In the genomic region with DNA sequence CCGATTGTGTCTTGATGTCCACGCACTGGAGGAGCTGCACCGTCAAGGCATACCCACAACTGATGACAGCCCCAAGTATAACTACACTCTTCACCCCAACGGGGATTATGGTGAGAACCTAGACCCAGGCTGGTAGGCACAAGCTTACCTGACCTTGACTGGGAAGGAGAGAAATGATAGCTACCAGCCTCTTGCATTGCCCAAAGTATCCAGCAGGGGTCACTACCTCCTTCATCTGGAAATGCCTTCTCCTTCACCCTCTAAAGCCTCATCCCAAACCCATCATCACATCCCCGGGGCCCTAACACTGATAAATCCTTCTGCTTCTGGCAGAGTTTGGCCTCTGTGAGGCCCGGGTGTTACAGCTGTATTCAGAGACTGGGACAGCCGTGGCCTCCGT, we compare ENCODE assay signal across 9 mouse cellular contexts. TPM values are rescaled to one million over a fixed set of nuclear protein-coding genes. Genes with fewer than 3 reads are reported as not detected.
DNase-seq lines count a peak whose midpoint lies in the region; ATAC-seq and TF ChIP-seq lines count a peak whose summit lies in the region.
"Had no signal": no experiment of that assay in that cellular context is flagged by ENCODE, and none has a peak within 500 bp of the region (broad histone marks: within the 10 kb centered on the region; RNA-seq: fewer than 3 reads in every experiment).

No protein-coding gene starts in this region.

- TF ChIP-seq POLR2A in testis, adult 2 months (IDR thresholded peaks at IDR 0.05; ENCODE audit: control insufficient read depth, low read depth, low read length) = no peak

- H3K27me3 ChIP-seq in C2C12 (ENCODE audit: control insufficient read depth, insufficient read depth, insufficient read length) = no peaks in the 10 kb centered on the region
- no peaks in the 10 kb centered on the region for H3K27me3 ChIP-seq in liver, embryonic 13.5 days
- H3K27me3 ChIP-seq in neural tube, embryonic 12.5 days (replicated peaks) = no peaks in the 10 kb centered on the region
- no peaks in the 10 kb centered on the region for H3K27me3 ChIP-seq in testis, adult 2 months (ENCODE audit: control insufficient read depth, insufficient read depth, low read length)
- H3K27me3 ChIP-seq: embryonic facial prominence, embryonic 15.5 days had no signal

- no peak overlapping the region for H3K9ac ChIP-seq in liver, embryonic 13.5 days
- no peak overlapping the region for H3K9ac ChIP-seq in neural tube, embryonic 12.5 days
- H3K9ac ChIP-seq: embryonic facial prominence, embryonic 15.5 days had no signal

- 48% methylated on average over 8 of the region's 8 CpGs for WGBS in liver, embryonic 13.5 days (ENCODE audit: insufficient replicate concordance)
- 54% methylated on average over 8 of the region's 8 CpGs for WGBS in neural tube, embryonic 12.5 days

- no peak overlapping the region for H3ac ChIP-seq in C2C12 (ENCODE audit: control insufficient read depth, insufficient read length, low read depth)

- no peak overlapping the region for H3K4me2 ChIP-seq in liver, embryonic 13.5 days
- H3K4me2 ChIP-seq in neural tube, embryonic 12.5 days (replicated peaks) = no peak overlapping the region
- H3K4me2 ChIP-seq: embryonic facial prominence, embryonic 15.5 days had no signal

- no peaks in the 10 kb centered on the region for H3K36me3 ChIP-seq in C2C12 (ENCODE audit: control insufficient read depth, insufficient read depth)
- peaks cover 10% of the 10 kb centered on the region; the same call in 1 of the 2 replicates for H3K36me3 ChIP-seq in liver, embryonic 13.5 days
- H3K36me3 ChIP-seq in neural tube, embryonic 12.5 days = peaks cover 45% of the 10 kb centered on the region
- no peaks in the 10 kb centered on the region for H3K36me3 ChIP-seq in testis, adult 2 months (ENCODE audit: control insufficient read depth, insufficient read depth, low read length)

- peak; percentile 63 for DNase-seq in adrenal gland, adult 2 months
- peak; percentile 88 for DNase-seq in embryo, embryonic 10.5 days (ENCODE audit: low spot score)
- DNase-seq in kidney, postnatal 10 days = peak; percentile 85
- DNase-seq in liver, embryonic 13.5 days = peak; percentile 50

- no peak overlapping the region for H3K4me3 ChIP-seq in C2C12 (ENCODE audit: insufficient read depth, poor library complexity, severe bottlenecking)
- no peak overlapping the region for H3K4me3 ChIP-seq in liver, embryonic 13.5 days (replicated peaks)
- H3K4me3 ChIP-seq in neural tube, embryonic 12.5 days = no peak overlapping the region
- H3K4me3 ChIP-seq in testis, adult 2 months (ENCODE audit: control insufficient read depth, low read depth, low read length) = no peak overlapping the region
- H3K4me3 ChIP-seq: embryonic facial prominence, embryonic 15.5 days had no signal

- H3K27ac ChIP-seq in liver, embryonic 13.5 days = no peak overlapping the region
- H3K27ac ChIP-seq in neural tube, embryonic 12.5 days = no peak overlapping the region
- H3K27ac ChIP-seq in testis, adult 2 months (ENCODE audit: control insufficient read depth, insufficient read depth, low read depth, low read length) = no peak overlapping the region
- H3K27ac ChIP-seq: embryonic facial prominence, embryonic 15.5 days had no signal

- peak; percentile 30 for TF ChIP-seq CTCF in C2C12 (IDR thresholded peaks at IDR 0.05; ENCODE audit: control insufficient read depth, insufficient read depth, insufficient read length)
- TF ChIP-seq CTCF in testis, adult 2 months (IDR thresholded peaks at IDR 0.05; ENCODE audit: control insufficient read depth, insufficient read depth, insufficient replicate concordance, low read depth, low read length) = peak; percentile 38; the same call in 1 of the 2 replicates

- H3K79me3 ChIP-seq in C2C12 (ENCODE audit: low read depth) = no peaks in the 10 kb centered on the region

- H3K79me2 ChIP-seq in C2C12 (ENCODE audit: control insufficient read depth, insufficient read depth) = no peaks in the 10 kb centered on the region

- no peaks in the 10 kb centered on the region for H3K9me3 ChIP-seq in liver, embryonic 13.5 days (replicated peaks)
- no peaks in the 10 kb centered on the region for H3K9me3 ChIP-seq in neural tube, embryonic 12.5 days
- H3K9me3 ChIP-seq: embryonic facial prominence, embryonic 15.5 days had no signal

- H3K4me1 ChIP-seq in liver, embryonic 13.5 days (replicated peaks) = peaks cover 3% of the 10 kb centered on the region; the same call in 1 of the 2 replicates
- 0 out of 2 replicates have a peak, but pooled peaks cover 3% of the 10 kb centered on the region for H3K4me1 ChIP-seq in neural tube, embryonic 12.5 days
- H3K4me1 ChIP-seq in testis, adult 2 months (ENCODE audit: control insufficient read depth, insufficient read depth, low read length) = peaks cover 6% of the 10 kb centered on the region
- H3K4me1 ChIP-seq: embryonic facial prominence, embryonic 15.5 days had no signal

- ATAC-seq in granulocyte monocyte progenitor cell, adult 5-6 weeks (replicated peaks; ENCODE audit: poor library complexity, severe bottlenecking) = peak; percentile 75
- no peak for ATAC-seq in liver, embryonic 13.5 days (ENCODE audit: low read depth)
- peak; percentile 42 for ATAC-seq in neural tube, embryonic 12.5 days (ENCODE audit: low FRiP score, low read depth)

TF ChIP-seq in C2C12, 6 proteins besides CTCF, POLR2A, EP300 and RAD21:
- no peak for TF ChIP-seq MYOD1 (IDR thresholded peaks at IDR 0.05; ENCODE audit: control insufficient read depth, insufficient read length, low read depth)
- TF ChIP-seq USF1 (IDR thresholded peaks at IDR 0.05; ENCODE audit: low read depth) = no peak
- no peak for TF ChIP-seq MYOG (IDR thresholded peaks at IDR 0.05; ENCODE audit: control insufficient read depth, extremely low read depth, insufficient read length)
- TF ChIP-seq MAX (IDR thresholded peaks at IDR 0.05) = no peak
- TF ChIP-seq FOSL1 (IDR thresholded peaks at IDR 0.05; ENCODE audit: insufficient read depth, low read length, poor library complexity, severe bottlenecking) = no peak
- no peak for TF ChIP-seq CEBPB (IDR thresholded peaks at IDR 0.05; ENCODE audit: low read depth)

RNA-seq across cellular contexts. Expression of gene Tcte1, which starts 6.7 kb away (rescaled TPM):
- polyA plus RNA-seq in C2C12 (2012; fragmentation: generic; extraction: Trizol) = not detected
- total RNA-seq in adrenal gland, adult 2 months (2021) = not detected
- polyA plus RNA-seq in adrenal gland, adult 2 months (2012; rRNA removed) = not detected in 2 replicates
- total RNA-seq in granulocyte monocyte progenitor cell, adult 5-6 weeks (2014; fragmentation: Nextera tagmentation) = not detected in 2 replicates
- total RNA-seq in granulocyte monocyte progenitor cell, adult 5-6 weeks (2017) = not detected in 2 replicates
- polyA plus RNA-seq in liver, embryonic 13.5 days (2015; fragmentation: Nextera tagmentation; extraction: Ambion mirVana) = not detected in 2 replicates
- 1.9 TPM in 2 replicates for polyA plus RNA-seq in neural tube, embryonic 12.5 days (2016; fragmentation: Nextera tagmentation; extraction: Ambion mirVana)
- 261 and 281 TPM in 2 replicates for polyA plus RNA-seq in testis, adult 2 months (2012; rRNA removed)

RNA-seq across cellular contexts. Expression of gene Aars2, which starts 9.8 kb away (rescaled TPM):
- polyA plus RNA-seq in C2C12 (2012; fragmentation: generic; extraction: Trizol) = 14.3 TPM
- total RNA-seq in adrenal gland, adult 2 months (2021) = 10 to 100 TPM; 13.3 to 17.6 TPM
- polyA plus RNA-seq in adrenal gland, adult 2 months (2012; rRNA removed) = 22.7 and 23.3 TPM in 2 replicates
- total RNA-seq in granulocyte monocyte progenitor cell, adult 5-6 weeks (2014; fragmentation: Nextera tagmentation) = 5.5 and 7.3 TPM in 2 replicates
- total RNA-seq in granulocyte monocyte progenitor cell, adult 5-6 weeks (2017) = 8.3 and 12.1 TPM in 2 replicates
- polyA plus RNA-seq in liver, embryonic 13.5 days (2015; fragmentation: Nextera tagmentation; extraction: Ambion mirVana) = 8.6 and 9.4 TPM in 2 replicates
- polyA plus RNA-seq in neural tube, embryonic 12.5 days (2016; fragmentation: Nextera tagmentation; extraction: Ambion mirVana) = 23.6 and 25.4 TPM in 2 replicates
- polyA plus RNA-seq in testis, adult 2 months (2012; rRNA removed) = 19.3 and 23.4 TPM in 2 replicates

RNA-seq across cellular contexts. Expression of gene Tmem151b, which starts 33.0 kb away (rescaled TPM):
- 1.2 TPM for polyA plus RNA-seq in C2C12 (2012; fragmentation: generic; extraction: Trizol)
- under 1 TPM; 0.06 to 0.17 TPM for total RNA-seq in adrenal gland, adult 2 months (2021)
- polyA plus RNA-seq in adrenal gland, adult 2 months (2012; rRNA removed) = 0.09 and 0.74 TPM in 2 replicates
- not detected in 2 replicates for total RNA-seq in granulocyte monocyte progenitor cell, adult 5-6 weeks (2014; fragmentation: Nextera tagmentation)
- total RNA-seq in granulocyte monocyte progenitor cell, adult 5-6 weeks (2017) = not detected in 2 replicates
- polyA plus RNA-seq in liver, embryonic 13.5 days (2015; fragmentation: Nextera tagmentation; extraction: Ambion mirVana) = 0.14 and 0.17 TPM in 2 replicates
- 10.5 and 13.1 TPM in 2 replicates for polyA plus RNA-seq in neural tube, embryonic 12.5 days (2016; fragmentation: Nextera tagmentation; extraction: Ambion mirVana)
- polyA plus RNA-seq in testis, adult 2 months (2012; rRNA removed) = 0.35 and 0.37 TPM in 2 replicates

RNA-seq across cellular contexts. Expression of gene Nfkbie, which starts 39.0 kb away (rescaled TPM):
- polyA plus RNA-seq in C2C12 (2012; fragmentation: generic; extraction: Trizol) = 5.3 TPM
- total RNA-seq in adrenal gland, adult 2 months (2021) = 1 to 10 TPM; 3.0 to 5.6 TPM
- 5.2 and 6.4 TPM in 2 replicates for polyA plus RNA-seq in adrenal gland, adult 2 months (2012; rRNA removed)
- 4.6 and 7.8 TPM in 2 replicates for total RNA-seq in granulocyte monocyte progenitor cell, adult 5-6 weeks (2014; fragmentation: Nextera tagmentation)
- 4.9 and 6.0 TPM in 2 replicates for total RNA-seq in granulocyte monocyte progenitor cell, adult 5-6 weeks (2017)
- 1.4 and 1.6 TPM in 2 replicates for polyA plus RNA-seq in liver, embryonic 13.5 days (2015; fragmentation: Nextera tagmentation; extraction: Ambion mirVana)
- polyA plus RNA-seq in neural tube, embryonic 12.5 days (2016; fragmentation: Nextera tagmentation; extraction: Ambion mirVana) = 7.4 and 7.5 TPM in 2 replicates
- 0.83 and 0.95 TPM in 2 replicates for polyA plus RNA-seq in testis, adult 2 months (2012; rRNA removed)

RNA-seq across cellular contexts. Expression of gene Spats1, which starts 41.3 kb away (rescaled TPM):
- 0.11 TPM for polyA plus RNA-seq in C2C12 (2012; fragmentation: generic; extraction: Trizol)
- not detected for total RNA-seq in adrenal gland, adult 2 months (2021)
- 0.08 TPM in 1 of 2 replicates, not detected in the other for polyA plus RNA-seq in adrenal gland, adult 2 months (2012; rRNA removed)
- not detected in 2 replicates for total RNA-seq in granulocyte monocyte progenitor cell, adult 5-6 weeks (2014; fragmentation: Nextera tagmentation)
- 0.10 TPM in 1 of 2 replicates, not detected in the other for total RNA-seq in granulocyte monocyte progenitor cell, adult 5-6 weeks (2017)
- polyA plus RNA-seq in liver, embryonic 13.5 days (2015; fragmentation: Nextera tagmentation; extraction: Ambion mirVana) = 0.06 and 0.18 TPM in 2 replicates
- polyA plus RNA-seq in neural tube, embryonic 12.5 days (2016; fragmentation: Nextera tagmentation; extraction: Ambion mirVana) = 1.2 and 1.3 TPM in 2 replicates
- polyA plus RNA-seq in testis, adult 2 months (2012; rRNA removed) = 22.7 and 23.3 TPM in 2 replicates

Comparison
In these comparisons a context has a peak if more than half of its experiments do, and no peak if none do; other contexts are left out.
1. RNA of gene Tcte1, which starts 6.7 kb away (polyA plus RNA-seq): 261 to 281 TPM in testis, adult 2 months; 1.9 TPM in neural tube, embryonic 12.5 days, not detected in C2C12 (single experiment), not detected in adrenal gland, adult 2 months and not detected in liver, embryonic 13.5 days; every median in the first group is over 10 times any median in the second.
2. Peak in every context shown above with its lines, with median percentiles within 50 percentile points of each other: DNase-seq.